Mouse (Mus musculus): ENCODE results near the gene Rmi1. TPM values are rescaled to one million over a fixed set of nuclear protein-coding genes. Genes with fewer than 3 reads are reported as not detected.

Gene Rmi1
- total and polyA plus RNA-seq, 2 experiments = 5.1 to 9.5 TPM

GRCm38 (mm10) chr13:58415374-58415773 lies 13.3 kb downstream of the Rmi1 start:
- no peak for DNase-seq (ENCODE audit: extremely low read depth, low read depth, low spot score)
- Histone ChIP-seq H3K79me2 (ENCODE audit: control insufficient read depth, insufficient read depth, low read length) (no peaks in the 10 kb centered on the region), H3K27me3 (ENCODE audit: control insufficient read depth, insufficient read depth, low read length) (no peaks in the 10 kb centered on the region), H3K27ac (replicated peaks; ENCODE audit: insufficient read depth, low read depth, low read length) (no peak overlapping the region), H3K9ac (ENCODE audit: low read depth, low read length) (no peak overlapping the region), H3K4me3 (ENCODE audit: insufficient read depth, low read depth, low read length) (no peak overlapping the region), H3K36me3 (ENCODE audit: control insufficient read depth, insufficient read depth, low read length) (no peaks in the 10 kb centered on the region), H3K4me1 (ENCODE audit: control insufficient read depth, insufficient read depth, low read length) (no peaks in the 10 kb centered on the region; the same call in 1 of the 2 replicates)
- WGBS = 81% methylated on average over 6 of the region's 6 CpGs
- TF ChIP-seq CTCF (IDR thresholded peaks at IDR 0.05; ENCODE audit: low read depth, low read length) (no peak), POLR2A (IDR thresholded peaks at IDR 0.05; ENCODE audit: extremely low read depth, insufficient read depth, low read length) (no peak)

GRCm38 (mm10) chr13:58415838-58416237 lies 13.8 kb downstream of the Rmi1 start:
- WGBS = 86% methylated on average over 5 of the region's 5 CpGs
- no peak overlapping the region for H3K27ac ChIP-seq (replicated peaks; ENCODE audit: insufficient read depth, low read depth, low read length)
- TF ChIP-seq CTCF (IDR thresholded peaks at IDR 0.05; ENCODE audit: low read depth, low read length) = no peak
- no peak for TF ChIP-seq POLR2A (IDR thresholded peaks at IDR 0.05; ENCODE audit: extremely low read depth, insufficient read depth, low read length)
- no peaks in the 10 kb centered on the region for H3K79me2 ChIP-seq (ENCODE audit: control insufficient read depth, insufficient read depth, low read length)
- DNase-seq (ENCODE audit: extremely low read depth, low read depth, low spot score) = no peak
- no peak overlapping the region for H3K9ac ChIP-seq (ENCODE audit: low read depth, low read length)
- H3K4me3 ChIP-seq (ENCODE audit: insufficient read depth, low read depth, low read length) = no peak overlapping the region
- no peaks in the 10 kb centered on the region for H3K36me3 ChIP-seq (ENCODE audit: control insufficient read depth, insufficient read depth, low read length)
- no peaks in the 10 kb centered on the region for H3K27me3 ChIP-seq (ENCODE audit: control insufficient read depth, insufficient read depth, low read length)
- H3K4me1 ChIP-seq (ENCODE audit: control insufficient read depth, insufficient read depth, low read length) = no peaks in the 10 kb centered on the region; the same call in 1 of the 2 replicates

- TF ChIP-seq POLR2A (IDR thresholded peaks at IDR 0.05; ENCODE audit: extremely low read depth, insufficient read depth, low read length) = no peak
- no peak for TF ChIP-seq CTCF (IDR thresholded peaks at IDR 0.05; ENCODE audit: low read depth, low read length)
- DNase-seq (ENCODE audit: extremely low read depth, low read depth, low spot score) = no peak
- no peaks in the 10 kb centered on the region for H3K36me3 ChIP-seq (ENCODE audit: control insufficient read depth, insufficient read depth, low read length)
Measured at GRCm38 (mm10) chr13:58418656-58419055, 16.6 kb downstream of the Rmi1 start.

GRCm38 (mm10) chr13:58419266-58419665 lies 17.2 kb downstream of the Rmi1 start:
- H3K4me3 ChIP-seq (ENCODE audit: insufficient read depth, low read depth, low read length) = no peak overlapping the region
- TF ChIP-seq CTCF (IDR thresholded peaks at IDR 0.05; ENCODE audit: low read depth, low read length) (no peak), POLR2A (IDR thresholded peaks at IDR 0.05; ENCODE audit: extremely low read depth, insufficient read depth, low read length) (no peak)
- H3K4me1 ChIP-seq (ENCODE audit: control insufficient read depth, insufficient read depth, low read length) = peaks cover 2% of the 10 kb centered on the region; the same call in 1 of the 2 replicates
- no peaks in the 10 kb centered on the region for H3K36me3 ChIP-seq (ENCODE audit: control insufficient read depth, insufficient read depth, low read length)
- no peak overlapping the region for H3K9ac ChIP-seq (ENCODE audit: low read depth, low read length)
- H3K27ac ChIP-seq (replicated peaks; ENCODE audit: insufficient read depth, low read depth, low read length) = no peak overlapping the region
- no peak for DNase-seq (ENCODE audit: extremely low read depth, low read depth, low spot score)
- H3K27me3 ChIP-seq (ENCODE audit: control insufficient read depth, insufficient read depth, low read length) = no peaks in the 10 kb centered on the region
- H3K79me2 ChIP-seq (ENCODE audit: control insufficient read depth, insufficient read depth, low read length) = no peaks in the 10 kb centered on the region
- WGBS = 94% methylated on average over 1 of the region's 1 CpGs

More at GRCm38 (mm10) chr13:58418656-58419055, 16.6 kb downstream of the Rmi1 start:
- no peaks in the 10 kb centered on the region for H3K79me2 ChIP-seq (ENCODE audit: control insufficient read depth, insufficient read depth, low read length)
- H3K27ac ChIP-seq (replicated peaks; ENCODE audit: insufficient read depth, low read depth, low read length) = no peak overlapping the region
- H3K27me3 ChIP-seq (ENCODE audit: control insufficient read depth, insufficient read depth, low read length) = no peaks in the 10 kb centered on the region
- no peak overlapping the region for H3K9ac ChIP-seq (ENCODE audit: low read depth, low read length)
- 89% methylated on average over 4 of the region's 4 CpGs for WGBS
- no peak overlapping the region for H3K4me3 ChIP-seq (ENCODE audit: insufficient read depth, low read depth, low read length)
- H3K4me1 ChIP-seq (ENCODE audit: control insufficient read depth, insufficient read depth, low read length) = peaks cover 2% of the 10 kb centered on the region; the same call in 1 of the 2 replicates

- Histone ChIP-seq H3K4me1 (ENCODE audit: control insufficient read depth, insufficient read depth, low read length) (0 out of 2 replicates have a peak, but pooled peaks cover 2% of the 10 kb centered on the region), H3K4me3 (ENCODE audit: insufficient read depth, low read depth, low read length) (no peak overlapping the region), H3K79me2 (ENCODE audit: control insufficient read depth, insufficient read depth, low read length) (no peaks in the 10 kb centered on the region), H3K27ac (replicated peaks; ENCODE audit: insufficient read depth, low read depth, low read length) (no peak overlapping the region), H3K9ac (ENCODE audit: low read depth, low read length) (no peak overlapping the region), H3K36me3 (ENCODE audit: control insufficient read depth, insufficient read depth, low read length) (no peaks in the 10 kb centered on the region), H3K27me3 (ENCODE audit: control insufficient read depth, insufficient read depth, low read length) (no peaks in the 10 kb centered on the region)
- 94% methylated on average over 4 of the region's 4 CpGs for WGBS
- DNase-seq (ENCODE audit: extremely low read depth, low read depth, low spot score) = no peak
- no peak for TF ChIP-seq CTCF (IDR thresholded peaks at IDR 0.05; ENCODE audit: low read depth, low read length)
Measured at GRCm38 (mm10) chr13:58421026-58421425, 19.0 kb downstream of the Rmi1 start.

- Histone ChIP-seq H3K27ac (replicated peaks; ENCODE audit: insufficient read depth, low read depth, low read length) (no peak overlapping the region), H3K36me3 (ENCODE audit: control insufficient read depth, insufficient read depth, low read length) (no peaks in the 10 kb centered on the region), H3K9ac (ENCODE audit: low read depth, low read length) (no peak overlapping the region), H3K27me3 (ENCODE audit: control insufficient read depth, insufficient read depth, low read length) (no peaks in the 10 kb centered on the region), H3K4me3 (ENCODE audit: insufficient read depth, low read depth, low read length) (no peak overlapping the region), H3K4me1 (ENCODE audit: control insufficient read depth, insufficient read depth, low read length) (0 out of 2 replicates have a peak, but pooled peaks cover 2% of the 10 kb centered on the region), H3K79me2 (ENCODE audit: control insufficient read depth, insufficient read depth, low read length) (no peaks in the 10 kb centered on the region)
- DNase-seq (ENCODE audit: extremely low read depth, low read depth, low spot score) = peak; percentile 18
- WGBS = 28% methylated on average over 4 of the region's 4 CpGs
- TF ChIP-seq POLR2A (IDR thresholded peaks at IDR 0.05; ENCODE audit: extremely low read depth, insufficient read depth, low read length) (no peak), CTCF (IDR thresholded peaks at IDR 0.05; ENCODE audit: low read depth, low read length) (no peak)
Measured at GRCm38 (mm10) chr13:58422242-58422641, 20.2 kb downstream of the Rmi1 start.
